Mouse (Mus musculus) liver, adult 2 months (tissue): ENCODE data around the gene Stoml2. TPM values are rescaled to one million over a fixed set of nuclear protein-coding genes. Genes with fewer than 3 reads are reported as not detected.

ENCODE experiments used
- DNase-seq: peaks from one replicate; pipeline ENCODE4 v3.0.0-alpha.2; 2011; ENCODE audit warnings: low read depth, low spot score; ENCODE audit errors: extremely low read depth
- H3K27ac ChIP-seq: fragments of 200-500 bp; replicated peaks from 2 replicates; pipeline ENCODE4 v1.5.1; 2012; ENCODE audit warnings: low read depth, mild to moderate bottlenecking, control low read depth, inconsistent platforms, low read length; ENCODE audit not compliant: insufficient read depth
- H3K27me3 ChIP-seq: fragments of 200-500 bp; 2 replicates; pipeline ENCODE4 v1.6.1; 2012; ENCODE audit warnings: mild to moderate bottlenecking, moderate library complexity, low read length, inconsistent platforms; ENCODE audit not compliant: control insufficient read depth, insufficient read depth
- H3K36me3 ChIP-seq: fragments of 200-500 bp; 2 replicates; pipeline ENCODE4 v1.6.1; 2012; ENCODE audit warnings: low read length, inconsistent platforms; ENCODE audit not compliant: control insufficient read depth, insufficient read depth
- H3K4me1 ChIP-seq: fragments of 200-500 bp; 2 replicates; pipeline ENCODE4 v1.6.1; 2011; ENCODE audit warnings: low read length; ENCODE audit not compliant: control insufficient read depth, insufficient read depth
- H3K4me3 ChIP-seq: fragments of 200-500 bp; 2 replicates; pipeline ENCODE4 v1.5.1; 2011; ENCODE audit warnings: low read depth, mild to moderate bottlenecking, control low read depth, low read length, moderate library complexity; ENCODE audit not compliant: insufficient read depth
- H3K79me2 ChIP-seq: fragments of 200-500 bp; 2 replicates; pipeline ENCODE4 v1.6.1; 2012; ENCODE audit warnings: inconsistent platforms, mild to moderate bottlenecking, low read length, moderate library complexity; ENCODE audit not compliant: control insufficient read depth, insufficient read depth
- H3K9ac ChIP-seq: fragments of 200-500 bp; 2 replicates; pipeline ENCODE4 v1.6.1; 2012; ENCODE audit warnings: low read depth, mild to moderate bottlenecking, control low read depth, inconsistent platforms, low read length
- CTCF ChIP-seq: fragments of 200-500 bp; IDR thresholded peaks from 2 replicates; pipeline ENCODE4 v1.5.1; 2011; ENCODE audit warnings: low read depth, low read length, control low read depth
- POLR2A ChIP-seq: fragments of 200-500 bp; IDR thresholded peaks from 2 replicates; pipeline ENCODE4 v1.6.1; 2011; ENCODE audit warnings: low read length, control low read depth; ENCODE audit not compliant: insufficient read depth; ENCODE audit errors: extremely low read depth
- WGBS: fragments of 180-500 bp; shearing (Covaris S2); methylation state at CpG from one replicate; pipeline ENCODE4 v1.1.7; 2018; 5-methylcytosine and 5-hydroxymethylcytosine counted together
- polyA plus RNA-seq: library from polyadenylated mRNA; depleted of rRNA; stranded (reverse); fragments of >200 nt; gene quantifications from 2 replicates; pipeline ENCODE4 v1.2.3, GENCODE M21; 2012
- total RNA-seq: library from RNA; depleted of rRNA; stranded (reverse); fragments of >200 nt; gene quantifications from 2 replicates; pipeline ENCODE4 v1.2.3, GENCODE M21; 2014

Stoml2 gene
- total and polyA plus RNA-seq, 2 experiments: 106 to 108 TPM

GRCm38 (mm10) chr4:43035851-43036250 lies 4.3 kb upstream of the Stoml2 start:
- H3K36me3 ChIP-seq: 0 out of 2 replicates have a peak, but pooled peaks cover 3% of the 10 kb centered on the region
- no peak overlapping the region for H3K4me3 ChIP-seq
- TF ChIP-seq POLR2A (no peak), CTCF (no peak)
- H3K4me1 ChIP-seq: peaks cover 14% of the 10 kb centered on the region
- no peak overlapping the region for H3K27ac ChIP-seq
- 95% methylated on average over 6 of the region's 6 CpGs for WGBS
- DNase-seq: no peak
- no peak overlapping the region for H3K9ac ChIP-seq
- no peaks in the 10 kb centered on the region for H3K79me2 ChIP-seq
- no peaks in the 10 kb centered on the region for H3K27me3 ChIP-seq

- Histone ChIP-seq H3K36me3 (peaks cover 5% of the 10 kb centered on the region; the same call in 1 of the 2 replicates), H3K4me1 (peaks cover 6% of the 10 kb centered on the region; the same call in 1 of the 2 replicates), H3K9ac (no peak overlapping the region), H3K27me3 (no peaks in the 10 kb centered on the region), H3K27ac (no peak overlapping the region), H3K4me3 (no peak overlapping the region), H3K79me2 (no peaks in the 10 kb centered on the region; the same call in 1 of the 2 replicates)
- no peak for DNase-seq
- 91% methylated on average over 14 of the region's 14 CpGs for WGBS
- TF ChIP-seq POLR2A (no peak), CTCF (no peak)
Measured at GRCm38 (mm10) chr4:43033481-43033880, 2.0 kb upstream of the Stoml2 start.

GRCm38 (mm10) chr4:43032501-43032900 lies 991 bp upstream of the Stoml2 start:
- no peak for TF ChIP-seq POLR2A
- no peak for TF ChIP-seq CTCF
- Histone ChIP-seq H3K4me1 (peaks cover 6% of the 10 kb centered on the region; the same call in 1 of the 2 replicates), H3K9ac (no peak overlapping the region), H3K27me3 (no peaks in the 10 kb centered on the region), H3K27ac (no peak overlapping the region), H3K79me2 (no peaks in the 10 kb centered on the region; the same call in 1 of the 2 replicates), H3K4me3 (no peak overlapping the region), H3K36me3 (peaks cover 7% of the 10 kb centered on the region; the same call in 1 of the 2 replicates)
- WGBS: 83% methylated on average over 1 of the region's 1 CpGs
- DNase-seq: no peak

GRCm38 (mm10) chr4:43030780-43031230 lies 705 bp downstream of the Stoml2 start:
- DNase-seq: no peak
- 1% methylated on average over 28 of the region's 28 CpGs for WGBS
- H3K36me3 ChIP-seq: peaks cover 7% of the 10 kb centered on the region; the same call in 1 of the 2 replicates
- peaks cover 6% of the 10 kb centered on the region; the same call in 1 of the 2 replicates for H3K4me1 ChIP-seq
- TF ChIP-seq CTCF: no peak
- H3K27ac ChIP-seq: peak overlapping the region; percentile 78
- H3K9ac ChIP-seq: peak overlapping the region; percentile 77
- no peaks in the 10 kb centered on the region; the same call in 1 of the 2 replicates for H3K79me2 ChIP-seq
- peak overlapping the region; percentile 73 for H3K4me3 ChIP-seq
- H3K27me3 ChIP-seq: no peaks in the 10 kb centered on the region

- Histone ChIP-seq H3K27me3 (no peaks in the 10 kb centered on the region), H3K4me3 (peak overlapping the region; percentile 73), H3K9ac (peak overlapping the region; percentile 77), H3K79me2 (no peaks in the 10 kb centered on the region; the same call in 1 of the 2 replicates), H3K36me3 (peaks cover 7% of the 10 kb centered on the region; the same call in 1 of the 2 replicates), H3K4me1 (peaks cover 6% of the 10 kb centered on the region; the same call in 1 of the 2 replicates), H3K27ac (peak overlapping the region; percentile 78; the same call in 1 of the 2 replicates)
- WGBS: 70% methylated on average over 9 of the region's 9 CpGs
- no peak for DNase-seq
- TF ChIP-seq CTCF (no peak), POLR2A (no peak)
Measured at GRCm38 (mm10) chr4:43030352-43030751, 1.2 kb downstream of the Stoml2 start.

GRCm38 (mm10) chr4:43029749-43030148 lies 1.8 kb downstream of the Stoml2 start:
- peaks cover 11% of the 10 kb centered on the region for H3K4me1 ChIP-seq
- H3K27me3 ChIP-seq: no peaks in the 10 kb centered on the region
- no peak overlapping the region for H3K27ac ChIP-seq
- H3K9ac ChIP-seq: no peak overlapping the region
- TF ChIP-seq CTCF (no peak), POLR2A (no peak)
- DNase-seq: no peak
- WGBS: 77% methylated on average over 9 of the region's 9 CpGs
- H3K4me3 ChIP-seq: no peak overlapping the region
- no peaks in the 10 kb centered on the region; the same call in 1 of the 2 replicates for H3K79me2 ChIP-seq
- H3K36me3 ChIP-seq: peaks cover 7% of the 10 kb centered on the region; the same call in 1 of the 2 replicates
